Mouse (Mus musculus) cortical plate, adult 2 months (tissue): ENCODE data around the gene Slc7a4.

Source experiments
- CTCF ChIP-seq: fragments of 200-500 bp; IDR thresholded peaks from 2 replicates; pipeline ENCODE4 v1.5.1; 2011; ENCODE audit warnings: mild to moderate bottlenecking, control low read depth, low read length; ENCODE audit not compliant: insufficient read depth; ENCODE audit errors: extremely low read depth
- POLR2A ChIP-seq: fragments of 200-500 bp; IDR thresholded peaks from 2 replicates; pipeline ENCODE4 v1.6.1; 2011; ENCODE audit warnings: mild to moderate bottlenecking, low read length, control low read depth; ENCODE audit not compliant: insufficient read depth; ENCODE audit errors: extremely low read depth

DNA sequence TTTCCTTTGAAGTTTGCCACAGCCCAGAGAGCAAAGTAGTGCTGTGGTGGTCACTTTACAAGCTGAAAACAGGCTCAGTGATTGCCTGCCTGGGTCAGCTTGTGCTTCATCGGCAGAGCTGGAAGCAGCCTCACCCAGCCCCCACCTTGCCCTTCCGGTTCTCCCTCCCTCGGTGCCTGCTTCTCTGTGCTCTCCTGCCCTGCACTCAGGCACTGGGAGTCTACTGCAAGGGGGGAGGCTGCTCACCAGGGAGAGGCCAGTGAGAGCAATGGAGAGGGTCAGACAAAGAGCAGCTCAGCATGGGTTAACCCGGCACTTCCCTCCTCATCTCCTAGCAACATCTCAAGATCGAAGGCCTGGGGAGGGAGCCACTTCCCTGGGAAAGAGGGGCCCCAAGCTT lies 24.2 kb downstream of the Slc7a4 start:
- TF ChIP-seq CTCF (no peak), POLR2A (no peak)
